18 mouse cellular contexts compared by ENCODE assay signal in the genomic region with DNA sequence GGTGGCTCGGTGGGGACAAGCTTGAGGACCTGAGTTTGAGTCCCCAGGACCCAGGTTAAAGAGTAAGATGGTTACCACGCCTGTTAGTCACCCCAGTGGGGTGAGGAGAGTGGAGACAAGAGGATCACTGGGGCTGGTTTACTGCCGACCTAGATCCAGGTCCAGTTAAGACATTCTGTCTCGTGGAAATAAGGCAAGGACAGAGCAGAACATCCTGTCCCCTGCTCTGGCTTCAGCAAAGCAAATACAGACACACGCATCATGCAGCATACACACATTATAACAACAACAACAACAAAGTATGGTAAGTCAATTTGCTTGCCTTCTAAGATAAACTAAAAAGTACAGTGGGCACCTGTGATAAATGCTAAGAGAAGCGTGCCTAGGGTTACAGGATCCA. TPM values are rescaled to one million over a fixed set of nuclear protein-coding genes. Genes with fewer than 3 reads are reported as not detected.
DNase-seq lines count a peak whose midpoint lies in the region; ATAC-seq and TF ChIP-seq lines count a peak whose summit lies in the region.
"Had no signal": no experiment of that assay in that cellular context is flagged by ENCODE, and none has a peak within 500 bp of the region (broad histone marks: within the 10 kb centered on the region; RNA-seq: fewer than 3 reads in every experiment).

No protein-coding gene starts in this region.

- no peak overlapping the region for H3K9ac ChIP-seq in liver, postnatal 0 days (replicated peaks)
- H3K9ac ChIP-seq in liver, embryonic 11.5 days (ENCODE audit: low read depth, low read length) = no peak overlapping the region
- H3K9ac ChIP-seq: embryonic facial prominence, embryonic 12.5 days; forebrain, embryonic 13.5 days; forebrain, embryonic 15.5 days had no signal

- H3K36me3 ChIP-seq in liver, postnatal 0 days (replicated peaks; ENCODE audit: insufficient read depth, low read length) = no peaks in the 10 kb centered on the region
- H3K36me3 ChIP-seq in liver, embryonic 11.5 days (ENCODE audit: control insufficient read depth, insufficient read depth, low read length) = no peaks in the 10 kb centered on the region
- H3K36me3 ChIP-seq: embryonic facial prominence, embryonic 10.5 days; embryonic facial prominence, embryonic 12.5 days; forebrain, embryonic 15.5 days had no signal

- H3K4me2 ChIP-seq in liver, postnatal 0 days (ENCODE audit: low read depth, low read length) = no peak overlapping the region
- no peak overlapping the region for H3K4me2 ChIP-seq in liver, embryonic 11.5 days
- H3K4me2 ChIP-seq: embryonic facial prominence, embryonic 12.5 days; forebrain, embryonic 13.5 days; forebrain, embryonic 15.5 days had no signal

- H3K4me3 ChIP-seq in liver, postnatal 0 days (ENCODE audit: low read depth, low read length) = no peak overlapping the region
- H3K4me3 ChIP-seq in liver, embryonic 11.5 days (ENCODE audit: low read depth, low read length) = no peak overlapping the region
- H3K4me3 ChIP-seq in brown adipose tissue, adult 24 weeks (ENCODE audit: insufficient read depth, low read depth, low read length) = no peak overlapping the region
- H3K4me3 ChIP-seq: embryonic facial prominence, embryonic 10.5 days; embryonic facial prominence, embryonic 12.5 days; forebrain, embryonic 13.5 days; forebrain, embryonic 15.5 days had no signal

- intact Hi-C loops in heart, postnatal 10 days (cut with DNase I) = no loop called here

- DNase-seq in heart, adult 11 months = peak; percentile 79
- DNase-seq in heart, postnatal 10 days = no peak
- no peak for DNase-seq in liver, postnatal 0 days
- no peak for DNase-seq in liver, embryonic 11.5 days (ENCODE audit: low spot score)
- no peak for DNase-seq in ovary, postnatal 36 days (ENCODE audit: low spot score)
- DNase-seq: adrenal gland, adult 2 months; adrenal gland, postnatal 10 days; adrenal gland, postnatal 25 days; cerebellum, adult 11-12 months; cerebellum, adult 9-10 months; cerebellum, postnatal 10 days; cerebellum, postnatal 25 days had no signal

- H3K9me3 ChIP-seq in liver, postnatal 0 days (ENCODE audit: low read length) = no peaks in the 10 kb centered on the region
- H3K9me3 ChIP-seq in liver, embryonic 11.5 days (ENCODE audit: control insufficient read depth, low read length) = no peaks in the 10 kb centered on the region
- H3K9me3 ChIP-seq: embryonic facial prominence, embryonic 10.5 days; embryonic facial prominence, embryonic 12.5 days; forebrain, embryonic 13.5 days; forebrain, embryonic 15.5 days had no signal

- TF ChIP-seq CTCF in liver, postnatal 0 days (IDR thresholded peaks at IDR 0.05; ENCODE audit: low read depth) = no peak

- ATAC-seq in liver, postnatal 0 days = no peak
- no peak for ATAC-seq in liver, embryonic 11.5 days (replicated peaks; ENCODE audit: low FRiP score)
- ATAC-seq: forebrain, embryonic 13.5 days; forebrain, embryonic 15.5 days had no signal

- 0 out of 2 replicates have a peak, but pooled peaks cover 3% of the 10 kb centered on the region for H3K4me1 ChIP-seq in liver, postnatal 0 days (ENCODE audit: insufficient read depth)
- no peaks in the 10 kb centered on the region for H3K4me1 ChIP-seq in liver, embryonic 11.5 days (replicated peaks; ENCODE audit: control insufficient read depth, insufficient read depth, low read length)
- peaks cover 9% of the 10 kb centered on the region; the same call in 1 of the 2 replicates for H3K4me1 ChIP-seq in brown adipose tissue, adult 24 weeks (ENCODE audit: control insufficient read depth, insufficient read depth, insufficient read length, low read length)

- no peaks in the 10 kb centered on the region for H3K27me3 ChIP-seq in liver, postnatal 0 days (ENCODE audit: insufficient read depth, low read length)
- no peaks in the 10 kb centered on the region for H3K27me3 ChIP-seq in liver, embryonic 11.5 days (replicated peaks; ENCODE audit: control insufficient read depth, insufficient read depth, low read length)
- H3K27me3 ChIP-seq: embryonic facial prominence, embryonic 12.5 days; forebrain, embryonic 13.5 days; forebrain, embryonic 15.5 days had no signal

- WGBS in liver, postnatal 0 days (ENCODE audit: insufficient replicate concordance) = 65% methylated on average over 6 of the region's 6 CpGs
- WGBS in liver, embryonic 11.5 days = 80% methylated on average over 6 of the region's 6 CpGs

- TF ChIP-seq EP300 in liver, postnatal 0 days (IDR thresholded peaks at IDR 0.05; ENCODE audit: low read depth) = 0 out of 2 replicates have a peak, but pooled peaks have one; percentile 21

- H3K27ac ChIP-seq in liver, postnatal 0 days (ENCODE audit: low read depth) = no peak overlapping the region
- no peak overlapping the region for H3K27ac ChIP-seq in liver, embryonic 11.5 days (ENCODE audit: low read depth, low read length)
- H3K27ac ChIP-seq in brown adipose tissue, adult 24 weeks (replicated peaks; ENCODE audit: low read depth, low read length) = peak overlapping the region; percentile 51; the same call in 1 of the 2 replicates
- H3K27ac ChIP-seq: embryonic facial prominence, embryonic 10.5 days; embryonic facial prominence, embryonic 12.5 days; forebrain, embryonic 13.5 days; forebrain, embryonic 15.5 days had no signal

RNA-seq across cellular contexts. Expression of gene Auts2, which starts 57.1 kb away (rescaled TPM):
- total RNA-seq in heart, postnatal 10 days (2021) = 10 to 100 TPM; 40.8 to 53.0 TPM
- polyA plus RNA-seq in liver, postnatal 0 days (2015; fragmentation: Nextera tagmentation; extraction: Ambion mirVana) = 0.96 and 1.0 TPM in 2 replicates
- 10.0 and 13.8 TPM in 2 replicates for polyA plus RNA-seq in liver, embryonic 11.5 days (2014; fragmentation: Nextera tagmentation; extraction: Ambion mirVana)
- polyA plus RNA-seq in brown adipose tissue, adult 24 weeks (2012; ENCODE audit: insufficient read depth, insufficient read length, missing spikeins) = 1.8 and 2.4 TPM in 2 replicates
- total RNA-seq: MEL had no signal
